Mouse (Mus musculus): Measurements from ENCODE around the gene Ms4a4d. TPM values are rescaled to one million over a fixed set of nuclear protein-coding genes. Genes with fewer than 3 reads are reported as not detected.
"Not testable (repeated sequence)": the region's sequence is repeated elsewhere in the genome, so short reads cannot be mapped to it uniquely, and the experiment has no call there.

Ms4a4d gene
- total RNA-seq (2021) = not detected
- long read RNA-seq, experiment 1 = 0 reads
- long read RNA-seq, experiment 2 = 0 reads

DNA sequence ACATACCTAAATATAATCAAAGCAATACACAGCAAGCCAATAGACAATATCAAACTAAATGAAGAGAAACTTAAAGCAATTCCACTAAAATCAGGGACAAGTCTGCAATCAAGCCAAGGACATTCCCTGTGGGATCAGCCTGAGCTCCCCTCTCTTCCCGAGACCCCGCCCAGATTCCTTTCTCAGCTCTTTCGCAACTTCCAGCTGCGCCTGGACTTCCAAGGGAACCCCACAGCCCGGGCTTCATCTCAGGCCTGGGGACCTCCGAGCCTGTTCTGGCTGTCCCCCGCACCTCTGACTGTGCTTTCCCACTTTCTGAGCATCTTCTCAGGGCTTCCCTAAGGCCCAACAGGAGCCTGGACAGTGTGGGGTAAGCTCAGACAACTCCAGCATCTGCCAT, at the start of gene Ms4a4d:
Ms4a4d (plus strand) TSS at position 209 of the 400 bp plus-strand sequence.
- no peak for TF ChIP-seq CTCF (IDR thresholded peaks at IDR 0.05)
- H3K4me3 ChIP-seq = no peak within 1 kb of the TSS
- intact Hi-C loops (cut with DNase I) = no loop called here
- DNase-seq (ENCODE audit: extremely low spot score in 1 of 2, low spot score in 2 of 2) = no peak
- no peak within 1 kb of the TSS for H3K27ac ChIP-seq

DNA sequence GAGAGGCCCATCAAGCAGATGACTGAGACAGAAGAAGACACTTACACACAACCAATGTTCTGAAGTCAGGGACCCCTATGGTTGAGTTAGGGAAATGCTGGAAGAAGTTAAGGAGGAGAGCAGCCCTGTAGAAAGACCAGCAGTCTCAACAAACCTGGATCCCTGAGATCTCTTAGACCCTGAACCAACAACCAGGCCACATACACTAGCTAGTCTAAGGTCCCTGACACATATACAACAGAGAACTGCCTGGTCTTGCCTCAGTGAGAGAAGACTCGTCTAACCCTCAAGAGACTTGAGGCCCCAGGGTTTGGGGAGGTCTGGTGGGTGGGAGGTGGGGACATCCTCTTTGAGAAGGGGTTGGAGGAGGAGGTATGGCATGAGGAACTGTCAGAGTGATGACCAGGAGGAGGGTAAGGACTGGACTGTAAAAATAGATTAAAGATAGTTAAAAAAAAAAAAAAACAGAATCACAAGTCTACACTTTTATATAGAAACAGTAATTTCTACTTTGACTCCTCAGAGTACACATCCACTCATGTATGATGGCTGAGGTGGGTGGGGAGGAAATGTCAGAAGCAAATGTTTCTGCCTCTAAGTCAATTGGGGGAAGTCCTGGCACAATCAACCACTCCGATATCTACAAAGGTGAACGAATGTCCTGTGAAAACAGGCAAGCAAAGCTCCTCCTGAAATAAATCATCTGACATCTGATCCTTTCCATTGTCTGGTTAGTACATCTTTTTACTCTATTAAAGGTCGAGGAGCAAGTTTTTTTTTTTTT, 45.0 kb upstream of the Ms4a4d start:
- no peak overlapping the region for H3K27ac ChIP-seq
- no peak for TF ChIP-seq CTCF (IDR thresholded peaks at IDR 0.05)
- intact Hi-C loops (cut with DNase I) = no loop called here
- no peak for DNase-seq (ENCODE audit: extremely low spot score in 1 of 2, low spot score in 2 of 2)
- no peak overlapping the region for H3K4me3 ChIP-seq

DNA sequence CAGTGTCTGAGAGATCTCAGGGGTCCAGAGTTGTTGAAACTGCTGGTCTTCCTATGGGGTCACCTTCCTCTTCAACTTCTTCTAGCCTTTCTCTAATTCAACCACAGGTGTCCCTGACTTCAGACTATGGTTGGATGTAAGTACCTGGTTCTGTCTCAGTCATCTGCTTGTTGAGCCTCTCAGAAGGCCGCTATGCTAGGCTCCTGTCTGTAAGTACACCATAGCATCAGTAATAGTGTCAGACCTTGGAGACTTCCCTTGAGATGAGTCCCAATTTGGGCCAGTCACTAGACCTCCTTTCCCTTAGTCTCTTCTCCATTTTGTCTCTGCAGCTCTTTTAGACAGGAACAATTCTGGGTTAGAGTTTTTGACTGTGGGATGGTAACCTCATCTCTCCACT, 43.9 kb upstream of the Ms4a4d start:
- Histone ChIP-seq H3K4me3 (no peak overlapping the region), H3K27ac (no peak overlapping the region)
- no peak for TF ChIP-seq CTCF (IDR thresholded peaks at IDR 0.05)
- intact Hi-C loops (cut with DNase I) = no loop called here
- no peak for DNase-seq (ENCODE audit: extremely low spot score in 1 of 2, low spot score in 2 of 2)

DNA sequence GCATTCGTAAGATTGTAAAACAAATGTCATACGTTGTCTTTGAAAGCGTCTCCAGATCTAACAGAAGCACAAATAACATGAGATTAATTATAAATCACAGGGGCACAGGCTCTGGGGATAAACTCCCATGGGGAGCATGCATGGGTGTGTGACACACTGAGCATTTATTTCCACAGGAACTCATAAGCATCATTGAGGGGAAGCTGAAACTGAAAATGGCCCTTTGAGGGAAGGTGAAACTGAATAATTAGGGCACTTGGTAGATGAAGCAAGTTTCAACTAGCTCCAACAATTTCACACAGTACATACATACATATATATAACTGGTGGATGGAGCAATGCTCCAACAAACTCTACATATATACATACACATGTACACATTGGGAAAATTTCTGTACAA, 42.1 kb upstream of the Ms4a4d start:
- no peak for TF ChIP-seq CTCF (IDR thresholded peaks at IDR 0.05)
- H3K4me3 ChIP-seq = no peak overlapping the region
- no peak for DNase-seq (ENCODE audit: extremely low spot score in 1 of 2, low spot score in 2 of 2)
- H3K27ac ChIP-seq = no peak overlapping the region
- intact Hi-C loops (cut with DNase I) = no loop called here

DNA sequence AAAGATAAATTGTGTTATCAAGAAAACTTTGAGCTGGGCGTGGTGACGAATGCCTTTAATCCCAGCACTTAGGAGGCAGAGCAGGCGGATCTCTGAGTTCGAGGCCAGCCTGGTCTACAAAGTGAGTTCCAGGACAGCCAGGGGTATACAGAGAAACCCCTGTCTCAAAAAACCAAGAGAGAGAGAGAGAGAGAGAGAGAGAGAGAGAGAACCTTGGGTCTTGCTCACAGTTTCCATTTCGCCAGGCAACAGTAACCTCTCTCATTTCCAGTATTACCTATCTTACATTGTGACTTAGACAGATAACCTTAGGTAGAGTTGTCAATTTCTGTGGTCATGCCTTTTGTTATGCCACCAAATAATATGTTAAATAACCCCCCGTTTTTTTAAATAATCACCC, 40.2 kb upstream of the Ms4a4d start:
- TF ChIP-seq CTCF (IDR thresholded peaks at IDR 0.05) = no peak
- no peak for DNase-seq (ENCODE audit: extremely low spot score in 1 of 2, low spot score in 2 of 2)
- H3K27ac ChIP-seq = no peak overlapping the region
- H3K4me3 ChIP-seq = no peak overlapping the region
- intact Hi-C loops (cut with DNase I) = no loop called here

DNA sequence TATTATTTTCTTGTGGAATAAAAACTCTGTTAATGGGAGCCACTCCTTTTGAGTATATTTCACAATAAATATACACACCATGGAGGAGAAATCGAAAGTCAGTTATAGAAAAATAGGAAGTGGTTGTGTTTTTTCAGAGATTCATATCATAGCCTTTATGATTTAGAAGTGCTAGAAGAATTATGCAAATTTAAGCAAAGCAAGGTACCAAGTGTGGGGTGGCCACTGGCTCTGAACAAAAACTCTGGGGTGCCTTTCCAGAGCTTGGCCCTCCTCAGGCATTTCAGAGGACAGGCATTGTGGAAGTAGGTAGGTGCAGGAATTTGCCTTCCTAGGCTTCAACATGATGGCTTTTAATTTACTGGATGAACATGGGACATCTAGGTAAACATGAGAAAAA, 39.3 kb upstream of the Ms4a4d start:
- DNase-seq (ENCODE audit: extremely low spot score in 1 of 2, low spot score in 2 of 2); H3K4me3 ChIP-seq; intact Hi-C loops (cut with DNase I); H3K27ac ChIP-seq: not testable (repeated sequence)

GRCm38 (mm10) chr19:11500796-11501195, 35.8 kb upstream of the Ms4a4d start:
- no peak overlapping the region for H3K27ac ChIP-seq
- no peak for TF ChIP-seq CTCF (IDR thresholded peaks at IDR 0.05)
- intact Hi-C loops (cut with DNase I) = loop anchor here (5.0 kb wide), 1 partner anchor 47 kb away; no protein-coding TSS in a partner anchor
- no peak for DNase-seq (ENCODE audit: extremely low spot score in 1 of 2, low spot score in 2 of 2)
- H3K4me3 ChIP-seq = no peak overlapping the region

GRCm38 (mm10) chr19:11501326-11501725, 35.3 kb upstream of the Ms4a4d start:
- no peak for DNase-seq (ENCODE audit: extremely low spot score in 1 of 2, low spot score in 2 of 2)
- H3K27ac ChIP-seq = no peak overlapping the region
- no peak for TF ChIP-seq CTCF (IDR thresholded peaks at IDR 0.05)
- H3K4me3 ChIP-seq = no peak overlapping the region
- intact Hi-C loops (cut with DNase I) = loop anchor here (5.0 kb wide), 1 partner anchor 46 kb away; no protein-coding TSS in a partner anchor

DNA sequence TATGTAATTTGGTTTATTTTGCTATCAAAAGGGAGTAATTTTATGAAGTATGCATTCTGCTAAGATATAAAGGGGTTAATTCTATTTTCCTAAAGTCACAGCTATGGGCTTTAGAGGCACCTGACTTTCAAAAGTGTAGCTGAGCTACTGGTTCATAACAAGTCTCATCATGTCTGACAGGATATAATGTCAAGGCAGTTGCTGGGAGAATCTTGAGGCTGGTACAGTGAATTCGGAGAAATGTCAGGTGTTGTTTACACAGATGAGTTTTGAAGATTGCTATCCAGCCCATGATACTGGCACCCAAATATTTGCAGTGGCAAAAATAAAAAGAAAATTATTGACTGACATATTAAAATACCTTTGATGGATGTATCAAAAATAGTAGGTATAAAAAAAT, 31.7 kb upstream of the Ms4a4d start:
- TF ChIP-seq CTCF (IDR thresholded peaks at IDR 0.05) = no peak
- intact Hi-C loops (cut with DNase I) = loop anchor here (5.0 kb wide), 1 partner anchor 42 kb away; no protein-coding TSS in a partner anchor
- no peak overlapping the region for H3K27ac ChIP-seq
- no peak for DNase-seq (ENCODE audit: extremely low spot score in 1 of 2, low spot score in 2 of 2)
- H3K4me3 ChIP-seq = no peak overlapping the region

GRCm38 (mm10) chr19:11513458-11513857, 23.1 kb upstream of the Ms4a4d start:
- intact Hi-C loops (cut with DNase I) = no loop called here
- no peak overlapping the region for H3K4me3 ChIP-seq
- H3K27ac ChIP-seq = no peak overlapping the region
- DNase-seq (ENCODE audit: extremely low spot score in 1 of 2, low spot score in 2 of 2) = no peak
- no peak for TF ChIP-seq CTCF (IDR thresholded peaks at IDR 0.05)

- no peak for TF ChIP-seq CTCF (IDR thresholded peaks at IDR 0.05)
- DNase-seq (ENCODE audit: extremely low spot score in 1 of 2, low spot score in 2 of 2) = no peak
- H3K4me3 ChIP-seq = no peak within 1 kb of the TSS
- intact Hi-C loops (cut with DNase I) = no loop called here
- no peak within 1 kb of the TSS for H3K27ac ChIP-seq
Observed at GRCm38 (mm10) chr19:11516246-11516645, 20.4 kb upstream of the Ms4a4d start, which contains the start of gene Ms4a6b. Gene Ms4a6b (plus strand): TSS chr19:11516512.

- no peak for DNase-seq (ENCODE audit: extremely low spot score in 1 of 2, low spot score in 2 of 2)
- no peak overlapping the region for H3K4me3 ChIP-seq
- no peak overlapping the region for H3K27ac ChIP-seq
- TF ChIP-seq CTCF (IDR thresholded peaks at IDR 0.05) = no peak
- intact Hi-C loops (cut with DNase I) = no loop called here
Observed at GRCm38 (mm10) chr19:11516845-11517244, 19.8 kb upstream of the Ms4a4d start.

- H3K27ac ChIP-seq; DNase-seq (ENCODE audit: extremely low spot score in 1 of 2, low spot score in 2 of 2); intact Hi-C loops (cut with DNase I); H3K4me3 ChIP-seq: not testable (repeated sequence)
Observed at GRCm38 (mm10) chr19:11517373-11517772, 19.2 kb upstream of the Ms4a4d start.

DNA sequence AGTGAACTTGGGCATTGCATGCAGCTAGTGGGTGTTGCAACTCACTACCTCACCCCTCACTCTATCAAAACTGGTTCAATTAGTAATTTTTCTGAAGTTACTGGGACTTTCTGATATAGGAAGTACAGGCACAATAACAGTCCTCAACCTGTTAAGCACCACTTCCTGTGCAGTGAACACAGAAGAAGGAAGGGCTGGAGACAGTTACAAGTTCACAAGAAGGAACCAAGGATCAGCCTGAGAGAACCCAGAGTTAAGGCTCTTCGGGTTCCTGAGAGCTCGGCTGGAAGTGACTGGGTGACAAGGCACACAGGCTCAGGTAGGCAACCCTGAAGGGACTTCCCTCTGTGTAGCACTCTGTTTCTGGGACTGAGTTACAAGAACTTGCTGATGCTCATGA, 18.2 kb upstream of the Ms4a4d start:
- H3K27ac ChIP-seq; H3K4me3 ChIP-seq; intact Hi-C loops (cut with DNase I); DNase-seq (ENCODE audit: extremely low spot score in 1 of 2, low spot score in 2 of 2): not testable (repeated sequence)
